Mouse (Mus musculus) T-helper 1 cell (primary cell): ENCODE measurements at regions not wholly inside any gene's neighbourhood (a gene's known extent, or its start where the extent isn't known, plus 50 kb on each side); places are given as distances from the start of the nearest gene placed in this dataset.

Source experiments
- in situ Hi-C: fragments of 300-600 bp; cut with MboI, MseI; formaldehyde crosslinking; loops from one replicate; pipeline ENCODE4 v1.15.1; 2025; ENCODE audit warnings: high pct_unique_total_duplicates

DNA sequence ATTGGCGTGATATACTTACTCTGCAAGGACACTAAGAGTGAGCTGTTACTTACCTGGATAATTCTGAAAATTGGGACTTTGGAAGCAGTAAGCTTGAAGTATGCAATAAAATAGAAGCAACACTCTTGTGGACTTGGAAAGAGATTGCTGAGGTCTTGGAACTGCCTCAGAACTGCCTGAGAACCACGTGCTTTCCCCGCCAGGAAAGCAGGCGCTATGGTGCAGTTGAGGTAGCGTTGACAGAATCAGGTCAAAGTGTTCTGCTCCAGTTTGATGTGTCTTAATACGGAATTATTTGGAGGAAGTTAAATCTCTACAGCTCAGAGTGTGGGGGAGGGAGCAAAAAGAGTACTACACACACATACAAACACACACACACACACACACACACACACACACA, 102.8 kb upstream of the Gm11146 start:
- in situ Hi-C loops = no loop called here

GRCm38 (mm10) chr16:77695443-77695842, 93.5 kb upstream of the Gm11146 start:
- in situ Hi-C loops = no loop called here

DNA sequence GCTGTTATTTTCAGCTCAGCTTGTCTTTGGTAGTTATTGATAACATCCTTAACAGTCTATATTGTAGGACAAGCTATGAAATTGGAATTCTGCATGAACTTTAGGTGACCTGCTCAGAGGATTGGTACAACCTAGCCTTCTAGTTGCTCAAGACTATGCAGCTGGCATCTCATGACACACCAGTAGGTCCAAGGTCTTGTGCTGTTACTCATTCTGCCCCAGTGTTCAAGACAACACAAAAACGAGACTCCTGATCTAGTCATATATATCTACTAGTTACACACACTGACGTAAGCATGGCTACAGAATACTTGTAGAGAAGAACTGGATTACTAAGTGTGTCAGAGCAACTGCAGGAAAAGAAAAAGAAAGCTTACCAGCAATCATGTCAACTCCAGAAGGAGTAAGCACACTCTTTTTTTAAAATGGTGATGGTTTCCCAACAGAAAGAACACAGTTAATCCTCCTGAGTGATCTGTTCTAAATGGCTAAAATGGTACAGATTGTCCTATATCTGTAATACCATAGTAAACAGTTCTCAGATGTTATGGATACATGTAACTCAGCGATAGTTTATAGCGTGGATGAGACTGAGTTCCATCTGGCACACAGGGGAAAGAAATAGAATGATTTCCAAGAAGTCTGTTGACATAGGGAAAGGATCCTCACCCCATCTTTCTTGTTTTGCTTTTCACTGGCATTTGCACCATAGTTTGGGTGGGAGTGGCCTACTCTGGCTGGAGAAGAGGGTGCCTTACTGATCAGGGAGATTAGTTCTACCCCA, 85.4 kb upstream of the Gm11146 start:
- in situ Hi-C loops = no loop called here

GRCm38 (mm10) chr16:77685651-77686190, 83.8 kb upstream of the Gm11146 start:
- in situ Hi-C loops = no loop called here

DNA sequence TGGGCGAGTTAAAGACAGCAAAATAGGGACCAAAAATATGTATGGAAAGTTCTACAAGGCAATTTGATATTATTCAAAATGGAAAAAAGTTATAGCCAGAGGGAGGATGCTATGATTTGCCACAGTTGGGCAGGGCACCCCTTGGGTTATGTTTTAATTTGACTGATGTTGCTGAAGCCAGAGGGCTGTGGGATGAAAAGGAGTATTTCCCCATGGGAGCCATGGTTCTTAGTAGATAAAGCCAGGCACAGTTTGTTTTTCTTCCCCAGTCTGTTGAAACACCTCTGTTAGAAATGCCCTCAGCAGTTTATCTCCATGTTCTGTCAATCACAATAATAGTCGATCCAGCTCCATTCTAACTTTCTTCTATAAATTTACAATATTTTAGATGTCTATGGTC, 82.6 kb upstream of the Gm11146 start:
- in situ Hi-C loops = no loop called here

DNA sequence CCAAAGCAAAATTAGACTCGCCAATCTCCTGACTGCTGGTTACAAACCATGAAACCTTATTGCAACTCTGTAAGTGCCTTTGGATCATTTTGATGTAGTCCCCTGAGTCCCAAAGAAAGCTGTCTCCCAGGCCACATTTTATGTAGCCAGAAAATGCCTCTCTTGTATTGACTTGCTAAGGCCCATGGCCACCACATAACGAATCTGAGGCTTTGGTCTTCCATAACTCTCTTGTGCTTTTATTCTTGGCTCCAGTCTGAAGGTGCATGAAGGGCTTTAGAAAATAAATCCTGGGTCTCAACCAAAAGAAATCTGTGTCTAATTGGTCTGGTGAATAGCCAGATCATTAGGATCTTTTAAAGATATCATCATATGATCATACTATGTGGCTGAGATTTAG, 77.3 kb upstream of the Gm11146 start:
- in situ Hi-C loops = loop anchor here (10.0 kb wide), 1 partner anchor 64 kb away; no protein-coding TSS in a partner anchor

DNA sequence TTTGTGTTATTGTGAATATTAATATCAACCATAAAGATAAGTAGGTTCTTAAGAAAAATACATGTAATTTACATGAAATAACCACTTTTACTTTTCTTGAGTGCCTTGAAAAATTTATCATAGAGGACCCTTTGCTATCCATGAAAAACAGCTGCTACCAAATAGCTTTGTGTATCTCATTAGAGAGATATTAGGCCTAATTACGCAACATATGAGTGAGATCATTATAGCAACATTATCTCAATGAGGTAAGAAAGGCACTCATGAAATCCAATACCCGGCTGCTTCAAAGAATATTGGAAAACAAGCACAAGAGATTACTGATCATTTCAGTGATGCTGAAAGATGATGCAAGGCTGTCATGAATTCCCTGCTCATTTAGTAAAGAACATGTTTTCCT, 74.9 kb upstream of the Gm11146 start:
- in situ Hi-C loops = loop anchor here (10.0 kb wide), 1 partner anchor 62 kb away; no protein-coding TSS in a partner anchor

DNA sequence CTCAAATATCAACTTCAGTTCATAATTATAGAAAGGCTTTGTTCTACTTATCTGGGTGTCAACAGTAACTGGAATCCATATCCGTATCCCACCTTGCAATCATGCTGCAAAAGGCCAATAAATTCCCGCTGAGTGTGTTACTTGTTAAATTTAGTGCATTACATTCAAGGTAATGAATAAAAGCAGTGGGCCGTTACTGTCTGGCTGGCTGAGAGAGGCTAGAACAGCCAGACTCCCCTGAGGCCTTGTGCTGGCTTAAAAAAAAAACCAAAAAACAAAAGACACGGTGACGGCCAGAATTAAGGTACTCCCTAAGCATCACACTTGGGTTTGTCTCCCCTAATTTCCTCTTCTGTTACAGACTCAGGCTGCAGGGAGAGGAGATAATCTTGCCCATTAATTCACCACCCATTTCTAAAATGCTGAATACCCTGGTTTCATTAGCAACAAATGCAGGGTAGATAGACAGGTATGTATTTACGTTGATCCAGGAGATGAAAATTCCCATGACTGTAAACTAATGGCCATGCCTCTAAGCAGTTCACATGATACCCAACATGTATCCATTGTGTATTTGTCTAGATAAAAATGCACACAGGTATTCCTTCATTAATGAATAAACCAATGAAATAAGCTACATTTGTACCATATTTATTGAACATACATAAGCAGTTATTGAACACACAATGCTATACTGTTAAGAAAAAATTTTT, 74.1 kb upstream of the Gm11146 start:
- in situ Hi-C loops = loop anchor here (10.0 kb wide), 1 partner anchor 61 kb away; no protein-coding TSS in a partner anchor

DNA sequence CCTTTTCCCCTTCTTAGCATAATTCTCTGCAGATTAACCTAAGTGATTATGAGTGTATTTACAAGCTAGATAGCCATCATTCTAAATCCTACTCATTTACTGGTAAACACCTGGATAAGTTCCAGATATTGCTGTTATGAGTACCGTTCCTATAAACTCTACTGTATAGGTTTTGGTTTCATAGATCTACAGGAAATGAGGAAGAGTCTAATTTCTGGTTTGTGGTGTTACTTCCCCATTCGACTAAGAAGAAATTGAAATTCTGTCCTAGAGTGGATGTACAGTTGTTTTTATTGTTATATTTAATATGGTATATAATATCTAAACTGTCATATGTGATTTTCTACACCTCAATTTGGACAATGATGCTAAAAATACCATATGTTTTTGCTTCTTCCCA, 69.4 kb upstream of the Gm11146 start:
- in situ Hi-C loops = loop anchor here (10.0 kb wide), 1 partner anchor 56 kb away; no protein-coding TSS in a partner anchor

- in situ Hi-C loops = no loop called here
Measured at GRCm38 (mm10) chr16:77665781-77666180, 63.9 kb upstream of the Gm11146 start.

DNA sequence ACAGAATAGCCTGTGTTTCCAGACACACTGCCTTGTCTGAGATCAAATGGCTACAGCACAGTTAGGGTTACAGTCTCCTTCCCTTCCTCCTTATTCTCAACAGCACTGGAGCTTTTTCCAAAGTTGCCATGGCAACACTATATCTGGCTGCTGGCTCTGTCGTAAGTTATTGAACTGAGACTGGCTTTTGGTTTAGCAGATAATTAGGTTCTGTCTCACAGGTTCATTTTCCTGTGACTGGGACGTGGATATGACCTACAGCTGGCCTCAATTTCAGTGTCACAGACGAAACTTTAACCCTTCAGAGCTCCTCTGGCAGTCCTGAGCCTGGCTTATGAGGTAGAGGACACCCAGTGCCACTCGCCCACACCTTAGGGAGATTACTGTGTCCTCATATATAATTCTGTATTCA, 60.2 kb upstream of the Gm11146 start:
- in situ Hi-C loops = no loop called here

DNA sequence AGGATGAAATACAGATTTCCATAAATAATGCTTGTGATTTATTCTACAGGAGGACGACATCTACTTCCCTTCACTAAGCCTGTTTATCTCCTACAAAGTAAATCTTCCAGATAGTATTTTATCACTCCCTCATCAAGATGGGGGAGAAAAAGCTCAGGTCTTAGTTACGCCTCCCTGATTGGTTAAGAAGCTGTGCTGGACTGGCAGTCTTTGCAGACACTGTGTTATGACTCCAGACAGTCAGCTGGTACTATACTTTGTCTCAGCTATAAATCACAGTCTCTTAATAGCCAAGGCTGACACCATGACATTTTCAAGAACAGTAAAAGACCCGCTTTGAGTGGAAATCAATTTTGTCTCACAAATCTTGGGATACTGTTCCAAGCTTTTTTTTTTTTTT, 51.4 kb upstream of the Gm11146 start:
- in situ Hi-C loops = no loop called here
